Mouse (Mus musculus) midbrain, embryonic 12.5 days (tissue): ENCODE measurements around the gene Slc25a22. TPM values are rescaled to one million over a fixed set of nuclear protein-coding genes. Genes with fewer than 3 reads are reported as not detected.
"Not testable (repeated sequence)": the region's sequence is repeated elsewhere in the genome, so short reads cannot be mapped to it uniquely, and the experiment has no call there.

ENCODE experiments used
- ATAC-seq: fragments of 200-750 bp; cut with Nextera tagmentation; 2 replicates; pipeline ENCODE4 v1.8.0; 2017; ENCODE audit warnings: low read depth, moderate TSS enrichment, moderate library complexity; ENCODE audit not compliant: low FRiP score
- H3K27ac ChIP-seq: fragments of 300-500 bp; sonication (generic); replicated peaks from 2 replicates; pipeline ENCODE4 v1.5.1; 2016; ENCODE audit warnings: mild to moderate bottlenecking
- H3K27me3 ChIP-seq: fragments of 300-500 bp; sonication (generic); 2 replicates; pipeline ENCODE4 v1.6.1; 2016; ENCODE audit warnings: mild to moderate bottlenecking
- H3K36me3 ChIP-seq: fragments of 300-500 bp; sonication (generic); 2 replicates; pipeline ENCODE4 v1.6.1; 2016
- H3K4me1 ChIP-seq: fragments of 300-500 bp; sonication (generic); 2 replicates; pipeline ENCODE4 v1.6.1; 2016
- H3K4me2 ChIP-seq: fragments of 300-500 bp; sonication (generic); replicated peaks from 2 replicates; pipeline ENCODE4 v1.6.1; 2016; ENCODE audit warnings: mild to moderate bottlenecking, moderate library complexity
- H3K4me3 ChIP-seq: fragments of 300-500 bp; sonication (generic); 2 replicates; pipeline ENCODE4 v1.5.1; 2016; ENCODE audit warnings: mild to moderate bottlenecking
- H3K9ac ChIP-seq: fragments of 300-500 bp; sonication (generic); replicated peaks from 2 replicates; pipeline ENCODE4 v1.6.1; 2016; ENCODE audit warnings: mild to moderate bottlenecking, moderate library complexity
- H3K9me3 ChIP-seq: fragments of 300-500 bp; sonication (generic); 2 replicates; pipeline ENCODE4 v1.6.1; 2016; ENCODE audit warnings: mild to moderate bottlenecking
- WGBS: fragments of 180-500 bp; shearing (Covaris S2); methylation state at CpG from one replicate; pipeline ENCODE4 v1.1.7; 2016; 5-methylcytosine and 5-hydroxymethylcytosine counted together
- polyA plus RNA-seq: library from polyadenylated mRNA; unstranded; fragments of >200 nt; fragmentation: Nextera tagmentation; extraction: Ambion mirVana; gene quantifications from 2 replicates; pipeline ENCODE4 v1.2.1, GENCODE M21; 2016

Gene Slc25a22
- polyA plus RNA-seq, 1 experiment from 2014 or later = 52.7 TPM

DNA sequence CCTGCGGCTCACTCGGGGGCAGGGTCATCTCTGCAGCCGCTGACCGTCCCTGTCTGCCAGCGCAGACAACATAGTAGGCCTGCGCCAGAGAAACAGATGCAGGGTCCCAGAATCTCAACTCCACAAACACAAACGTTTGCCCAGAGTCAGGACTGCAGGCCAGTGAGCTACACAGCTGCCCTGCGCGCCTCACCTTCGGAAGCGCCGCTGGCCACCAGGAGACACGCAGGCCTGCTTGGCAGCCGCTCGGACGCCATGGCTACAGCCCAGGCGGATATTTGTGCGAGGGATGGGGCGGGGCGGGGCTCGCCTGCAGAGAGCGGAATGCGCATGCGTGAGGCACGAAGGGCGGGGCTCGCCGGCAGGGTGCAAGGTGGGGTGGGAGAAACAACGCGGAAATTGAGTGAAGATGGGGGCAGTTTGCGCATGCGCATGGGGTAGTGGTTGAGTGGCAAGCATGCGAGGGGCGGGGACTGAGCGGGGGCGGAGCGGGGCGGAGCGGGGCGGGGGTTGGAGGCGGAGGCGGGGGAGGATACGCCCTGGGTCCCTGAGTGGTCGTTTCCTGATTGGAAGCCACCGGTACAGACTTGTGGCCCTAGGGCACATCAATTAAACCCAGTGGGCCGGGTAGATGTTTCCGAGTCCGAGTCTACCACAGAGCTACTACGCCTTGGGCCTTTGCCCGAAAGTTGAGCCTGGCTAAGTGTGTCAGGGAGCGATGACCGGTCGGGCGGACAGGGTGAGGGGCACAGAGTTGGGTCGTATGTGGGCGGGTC, 23.7 kb downstream of the Slc25a22 start, which contains the start of gene Gatd1:
Gatd1 (minus strand) TSS at position 328 of the 776 bp plus-strand sequence.
- Histone ChIP-seq H3K9ac (peak within 1 kb of the TSS; percentile 85), H3K4me2 (peak within 1 kb of the TSS; percentile 90), H3K4me3 (peak within 1 kb of the TSS; percentile 61), H3K36me3 (peaks cover 19% of the 10 kb centered on the region), H3K27ac (peak within 1 kb of the TSS; percentile 85), H3K27me3 (no peaks in the 10 kb centered on the region; the same call in 1 of the 2 replicates), H3K4me1 (peaks cover 15% of the 10 kb centered on the region), H3K9me3 (no peaks in the 10 kb centered on the region)
- peak; percentile 90 for ATAC-seq
- under 1% methylated on average over 54 of the region's 56 CpGs for WGBS

DNA sequence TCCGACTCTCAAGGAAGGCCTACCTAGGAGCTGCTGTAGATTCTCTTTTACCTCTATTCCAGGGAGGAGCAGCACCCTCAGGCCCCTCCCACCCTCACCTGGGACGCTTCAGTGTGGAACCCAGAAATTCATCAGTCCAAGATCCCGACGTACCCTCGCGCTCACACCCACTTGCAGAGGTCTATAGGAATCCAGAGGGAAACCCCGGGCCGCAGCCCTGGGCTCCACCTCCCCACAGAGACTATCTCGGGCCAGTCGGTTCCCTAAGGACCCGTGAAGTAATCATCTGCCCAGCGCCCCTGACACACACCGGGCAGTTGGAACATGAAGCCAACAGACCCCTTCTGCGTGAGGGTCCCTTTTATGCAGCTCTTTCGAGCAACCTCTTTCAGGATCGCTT, 24.4 kb downstream of the Slc25a22 start:
- Histone ChIP-seq H3K4me1 (peaks cover 17% of the 10 kb centered on the region), H3K9me3 (no peaks in the 10 kb centered on the region), H3K36me3 (peaks cover 23% of the 10 kb centered on the region), H3K9ac (peak overlapping the region; percentile 85), H3K4me3 (peak overlapping the region; percentile 61), H3K4me2 (peak overlapping the region; percentile 90), H3K27ac (peak overlapping the region; percentile 85), H3K27me3 (no peaks in the 10 kb centered on the region; the same call in 1 of the 2 replicates)
- WGBS = 5% methylated on average over 16 of the region's 16 CpGs
- no peak; the same call in 1 of the 2 replicates for ATAC-seq

GRCm38 (mm10) chr7:141411667-141412066, 26.0 kb downstream of the Slc25a22 start:
- H3K27ac ChIP-seq = no peak overlapping the region
- no peak for ATAC-seq

DNA sequence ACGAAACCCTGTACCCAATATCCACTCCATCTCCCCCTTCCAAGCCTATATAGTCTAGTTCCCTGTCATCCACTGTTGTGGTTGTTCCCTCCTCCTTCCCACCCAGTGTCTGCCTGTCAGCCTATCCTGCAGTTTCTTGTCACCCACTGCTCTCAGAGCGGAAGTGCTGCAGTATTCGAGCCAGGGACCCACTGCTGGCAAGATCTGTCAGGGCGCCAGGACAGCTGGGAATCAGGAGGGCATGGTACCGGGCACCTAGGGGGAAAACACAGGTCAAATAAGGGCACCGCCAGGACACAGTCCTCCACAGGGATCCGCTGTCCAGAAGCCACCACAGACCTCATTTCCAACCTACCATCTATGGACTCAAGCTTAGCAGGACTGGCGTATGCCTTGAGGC, 27.1 kb downstream of the Slc25a22 start:
- Histone ChIP-seq H3K27me3 (no peaks in the 10 kb centered on the region), H3K4me2 (no peak overlapping the region), H3K4me3 (no peak overlapping the region), H3K36me3 (peaks cover 32% of the 10 kb centered on the region), H3K4me1 (peaks cover 17% of the 10 kb centered on the region), H3K9ac (no peak overlapping the region), H3K27ac (no peak overlapping the region), H3K9me3 (no peaks in the 10 kb centered on the region)
- WGBS = 94% methylated on average over 8 of the region's 8 CpGs
- ATAC-seq = no peak

More at GRCm38 (mm10) chr7:141411667-141412066, 26.0 kb downstream of the Slc25a22 start:
- H3K9me3 ChIP-seq = no peaks in the 10 kb centered on the region
- H3K4me2 ChIP-seq = no peak overlapping the region
- WGBS = 90% methylated on average over 1 of the region's 1 CpGs
- H3K4me3 ChIP-seq = no peak overlapping the region
- H3K36me3 ChIP-seq = peaks cover 32% of the 10 kb centered on the region
- no peaks in the 10 kb centered on the region for H3K27me3 ChIP-seq
- peaks cover 17% of the 10 kb centered on the region for H3K4me1 ChIP-seq
- H3K9ac ChIP-seq = no peak overlapping the region

DNA sequence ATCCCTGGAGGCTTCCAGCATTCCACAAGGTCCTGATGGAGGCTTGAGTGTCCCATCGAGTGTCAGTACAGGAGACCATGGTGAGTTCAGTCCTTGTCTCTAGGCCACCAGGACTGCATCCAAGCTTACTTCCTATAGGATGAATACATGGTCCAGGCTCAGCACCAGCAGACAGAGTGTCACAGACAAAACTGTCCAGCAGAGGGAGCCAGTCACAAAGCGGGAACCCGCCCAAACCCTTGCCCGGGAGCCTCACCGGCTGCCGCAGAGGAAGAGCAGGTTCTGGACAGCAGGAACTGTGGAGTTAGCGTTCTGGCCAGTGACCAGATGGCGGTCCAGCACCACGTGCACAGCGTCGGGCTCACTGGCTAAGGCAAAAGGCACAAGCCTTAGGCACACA, 28.9 kb downstream of the Slc25a22 start:
- ATAC-seq = peak; percentile 55
- 12% methylated on average over 11 of the region's 11 CpGs for WGBS
- Histone ChIP-seq H3K4me3 (no peak overlapping the region), H3K4me1 (peaks cover 12% of the 10 kb centered on the region), H3K27ac (no peak overlapping the region), H3K4me2 (no peak overlapping the region), H3K9ac (no peak overlapping the region), H3K36me3 (peaks cover 32% of the 10 kb centered on the region), H3K9me3 (no peaks in the 10 kb centered on the region), H3K27me3 (no peaks in the 10 kb centered on the region)

DNA sequence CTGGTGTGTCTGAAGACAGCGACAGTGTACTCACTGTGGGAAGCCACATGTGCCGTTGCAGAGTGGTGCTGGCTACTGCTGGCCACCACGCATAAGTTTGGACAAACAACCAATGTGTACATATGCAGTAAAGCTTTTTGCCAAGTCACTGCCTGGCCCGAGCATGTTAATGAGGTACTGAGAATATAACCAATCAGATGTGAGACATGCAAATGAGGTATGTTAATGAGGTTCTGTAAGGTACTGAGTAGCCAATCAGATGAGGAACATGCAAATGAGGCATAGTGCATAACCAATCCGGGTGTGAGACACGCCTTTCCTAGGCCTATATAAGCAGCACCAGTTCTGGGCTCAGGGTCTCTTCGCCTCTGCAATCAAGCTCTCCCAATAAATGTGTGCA, 30.0 kb downstream of the Slc25a22 start:
- 94% methylated on average over 7 of the region's 7 CpGs for WGBS
- H3K4me3 ChIP-seq, H3K4me1 ChIP-seq, H3K27ac ChIP-seq, H3K9ac ChIP-seq, ATAC-seq, H3K27me3 ChIP-seq, H3K4me2 ChIP-seq, H3K9me3 ChIP-seq: not testable (repeated sequence)
- peaks cover 38% of the 10 kb centered on the region for H3K36me3 ChIP-seq

DNA sequence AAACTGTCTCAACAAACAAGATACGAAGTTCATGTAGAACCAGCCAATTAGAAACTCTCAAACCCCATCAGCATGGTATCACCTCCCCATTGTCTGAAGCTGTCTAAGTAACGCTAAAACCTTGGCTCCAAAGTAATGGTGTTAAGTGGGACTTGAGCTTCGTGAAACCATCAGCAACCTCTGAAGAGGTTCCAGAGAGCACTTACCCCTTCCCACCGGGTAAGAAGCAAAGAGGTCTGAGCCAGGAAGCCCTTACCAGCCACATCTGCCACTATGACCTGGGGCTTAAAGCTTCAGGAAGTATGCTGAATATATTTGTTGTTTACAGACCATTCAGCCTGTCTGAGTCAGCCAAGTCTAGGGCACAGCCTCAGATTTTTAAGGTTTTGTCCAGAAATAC, 32.2 kb downstream of the Slc25a22 start:
- Histone ChIP-seq H3K9ac (no peak overlapping the region), H3K27ac (no peak overlapping the region), H3K4me3 (no peak overlapping the region), H3K4me2 (no peak overlapping the region), H3K9me3 (no peaks in the 10 kb centered on the region), H3K4me1 (peaks cover 5% of the 10 kb centered on the region), H3K36me3 (peaks cover 55% of the 10 kb centered on the region), H3K27me3 (no peaks in the 10 kb centered on the region)
- 86% methylated on average over 4 of the region's 4 CpGs for WGBS
- no peak for ATAC-seq

- Histone ChIP-seq H3K4me3 (no peak overlapping the region), H3K4me1 (no peaks in the 10 kb centered on the region), H3K9me3 (no peaks in the 10 kb centered on the region), H3K4me2 (no peak overlapping the region), H3K9ac (no peak overlapping the region), H3K27ac (no peak overlapping the region), H3K36me3 (peaks cover 57% of the 10 kb centered on the region), H3K27me3 (no peaks in the 10 kb centered on the region)
- 55% methylated on average over 5 of the region's 5 CpGs for WGBS
- ATAC-seq = peak; percentile 44; the same call in 1 of the 2 replicates
Observed at GRCm38 (mm10) chr7:141403305-141403704, 34.4 kb downstream of the Slc25a22 start.

GRCm38 (mm10) chr7:141395348-141395747, 42.3 kb downstream of the Slc25a22 start:
- WGBS = 78% methylated on average over 1 of the region's 1 CpGs

GRCm38 (mm10) chr7:141394771-141395170, 42.9 kb downstream of the Slc25a22 start:
- H3K9me3 ChIP-seq = no peaks in the 10 kb centered on the region
- H3K27me3 ChIP-seq = 0 out of 2 replicates have a peak, but pooled peaks cover 3% of the 10 kb centered on the region
- ATAC-seq = no peak
- H3K9ac ChIP-seq = no peak overlapping the region
- peaks cover 34% of the 10 kb centered on the region for H3K36me3 ChIP-seq
- peaks cover 12% of the 10 kb centered on the region for H3K4me1 ChIP-seq
- WGBS = 17% methylated on average over 6 of the region's 6 CpGs
- no peak overlapping the region for H3K27ac ChIP-seq
- H3K4me2 ChIP-seq = no peak overlapping the region
- no peak overlapping the region for H3K4me3 ChIP-seq

More at GRCm38 (mm10) chr7:141395348-141395747, 42.3 kb downstream of the Slc25a22 start:
- no peak overlapping the region for H3K4me3 ChIP-seq
- no peak for ATAC-seq
- H3K27me3 ChIP-seq = 0 out of 2 replicates have a peak, but pooled peaks cover 3% of the 10 kb centered on the region
- no peak overlapping the region for H3K4me2 ChIP-seq
- no peak overlapping the region for H3K9ac ChIP-seq
- H3K27ac ChIP-seq = no peak overlapping the region
- peaks cover 12% of the 10 kb centered on the region for H3K4me1 ChIP-seq
- peaks cover 40% of the 10 kb centered on the region for H3K36me3 ChIP-seq
- H3K9me3 ChIP-seq = no peaks in the 10 kb centered on the region

DNA sequence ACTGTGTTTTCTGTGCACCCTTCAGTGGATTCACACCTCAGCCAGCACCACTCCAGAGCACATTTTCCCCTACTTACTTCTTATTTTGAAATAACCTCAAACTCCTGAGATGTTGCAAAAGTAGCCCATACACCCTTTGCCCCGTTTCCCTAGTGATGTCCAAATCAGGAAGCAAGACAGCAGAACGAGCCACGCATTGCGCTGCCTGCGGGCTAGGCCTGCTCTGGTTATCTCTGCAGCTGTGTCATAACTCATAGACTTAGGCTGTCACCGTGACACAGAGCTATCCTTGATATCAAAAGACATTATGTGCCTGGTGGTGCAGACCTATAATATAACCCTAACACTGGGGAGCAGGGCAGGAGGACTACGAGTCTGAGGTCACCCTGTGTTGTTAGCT, 43.5 kb downstream of the Slc25a22 start:
- H3K36me3 ChIP-seq = peaks cover 29% of the 10 kb centered on the region
- H3K9me3 ChIP-seq = no peaks in the 10 kb centered on the region
- ATAC-seq = no peak
- 91% methylated on average over 7 of the region's 7 CpGs for WGBS
- no peak overlapping the region for H3K9ac ChIP-seq
- H3K4me1 ChIP-seq = peaks cover 12% of the 10 kb centered on the region
- H3K4me2 ChIP-seq = no peak overlapping the region
- H3K4me3 ChIP-seq = no peak overlapping the region
- H3K27ac ChIP-seq = no peak overlapping the region
- peaks cover 8% of the 10 kb centered on the region for H3K27me3 ChIP-seq

GRCm38 (mm10) chr7:141392552-141393222, 45.0 kb downstream of the Slc25a22 start:
- Histone ChIP-seq H3K4me3 (peak overlapping the region; percentile 75), H3K9me3 (no peaks in the 10 kb centered on the region), H3K27me3 (peaks cover 16% of the 10 kb centered on the region), H3K36me3 (peaks cover 14% of the 10 kb centered on the region), H3K4me2 (peak overlapping the region; percentile 76), H3K9ac (peak overlapping the region; percentile 69), H3K4me1 (peaks cover 12% of the 10 kb centered on the region), H3K27ac (peak overlapping the region; percentile 79)
- no peak; the same call in none of the 2 replicates for ATAC-seq
- 27% methylated on average over 9 of the region's 9 CpGs for WGBS
